Mouse (Mus musculus): Measurements from ENCODE around the gene Tnfsf9.

Tnfsf9 gene

DNA sequence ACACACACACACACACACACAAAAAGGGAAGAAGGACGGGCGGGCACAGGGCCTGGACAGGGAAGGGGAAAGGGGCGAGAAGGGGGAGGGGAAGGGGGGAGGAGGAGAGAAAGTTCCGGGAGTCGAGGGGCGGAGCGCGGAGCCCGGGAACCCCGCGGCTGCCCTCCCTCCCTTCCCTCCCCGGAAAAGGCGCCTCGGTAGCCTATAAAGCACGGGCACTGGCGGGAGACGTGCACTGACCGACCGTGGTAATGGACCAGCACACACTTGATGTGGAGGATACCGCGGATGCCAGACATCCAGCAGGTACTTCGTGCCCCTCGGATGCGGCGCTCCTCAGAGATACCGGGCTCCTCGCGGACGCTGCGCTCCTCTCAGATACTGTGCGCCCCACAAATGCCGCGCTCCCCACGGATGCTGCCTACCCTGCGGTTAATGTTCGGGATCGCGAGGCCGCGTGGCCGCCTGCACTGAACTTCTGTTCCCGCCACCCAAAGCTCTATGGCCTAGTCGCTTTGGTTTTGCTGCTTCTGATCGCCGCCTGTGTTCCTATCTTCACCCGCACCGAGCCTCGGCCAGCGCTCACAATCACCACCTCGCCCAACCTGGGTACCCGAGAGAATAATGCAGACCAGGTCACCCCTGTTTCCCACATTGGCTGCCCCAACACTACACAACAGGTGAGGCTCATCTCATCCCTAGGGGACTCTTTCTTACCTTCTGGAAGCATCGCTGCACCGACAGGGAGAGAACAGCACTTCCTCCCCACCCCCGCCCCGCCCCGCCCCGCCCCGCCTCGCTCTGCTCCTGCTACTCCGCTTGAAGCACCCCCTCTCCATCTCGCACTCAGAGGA is at the start of gene Tnfsf9:
TSS of gene Tnfsf9 (plus strand) at position 145 of the 854 bp plus-strand sequence.
- peak; percentile 66 for DNase-seq (ENCODE audit: low read depth, low spot score)

DNA sequence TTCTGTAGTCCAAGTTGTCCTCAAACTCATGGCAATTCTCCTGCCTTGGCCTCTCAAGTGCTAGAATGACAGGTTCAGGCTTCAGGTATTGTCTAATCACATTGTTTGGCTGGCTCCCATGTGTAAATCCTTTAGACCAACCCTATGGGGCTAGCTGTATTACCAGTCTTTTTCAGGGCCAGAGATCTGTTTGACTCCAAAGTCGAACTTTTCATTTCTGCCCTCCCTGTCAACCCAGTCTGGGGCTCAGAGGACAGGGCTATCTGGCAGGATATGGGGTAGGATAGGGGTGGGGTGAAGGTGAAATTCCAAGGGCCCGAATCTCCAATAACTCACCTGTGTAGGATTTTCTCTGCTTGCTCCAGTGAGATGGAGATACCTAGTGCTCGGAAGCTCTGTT is 48.9 kb upstream of the Tnfsf9 start:
- DNase-seq (ENCODE audit: low read depth, low spot score): no peak

DNA sequence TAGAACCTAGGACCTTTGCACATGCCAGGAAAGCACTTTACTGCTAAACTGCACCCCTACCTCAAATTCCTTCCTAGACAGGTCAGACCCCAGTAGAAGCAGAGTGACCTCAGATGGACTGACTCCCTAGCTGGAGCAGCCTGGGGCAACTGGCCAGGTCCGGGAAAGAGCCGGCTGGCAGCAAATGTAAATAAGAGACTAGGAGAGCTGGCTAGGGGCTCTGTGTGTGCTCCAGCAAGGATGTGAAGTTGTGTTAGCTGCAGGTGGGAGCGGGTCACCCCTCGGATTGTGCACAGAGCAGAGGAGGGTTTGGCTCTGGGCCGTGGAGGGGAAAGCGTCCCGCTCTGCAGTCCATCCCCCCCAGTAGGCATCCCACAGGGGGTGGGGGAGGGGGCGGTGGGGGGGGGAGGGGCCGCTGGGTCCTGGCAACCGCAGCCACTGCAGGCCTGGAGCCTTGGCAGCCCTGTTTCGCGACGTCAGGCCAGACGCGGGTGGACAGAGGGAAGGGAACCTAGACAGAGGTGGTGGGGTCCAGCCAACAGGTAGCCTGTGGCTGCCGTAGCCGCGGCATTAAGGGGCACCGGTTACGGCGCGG is 46.1 kb upstream of the Tnfsf9 start, which contains the start of gene Crb3:
TSS of gene Crb3 (plus strand) at position 215 of the 595 bp plus-strand sequence.
- DNase-seq (ENCODE audit: low read depth, low spot score): no peak

DNA sequence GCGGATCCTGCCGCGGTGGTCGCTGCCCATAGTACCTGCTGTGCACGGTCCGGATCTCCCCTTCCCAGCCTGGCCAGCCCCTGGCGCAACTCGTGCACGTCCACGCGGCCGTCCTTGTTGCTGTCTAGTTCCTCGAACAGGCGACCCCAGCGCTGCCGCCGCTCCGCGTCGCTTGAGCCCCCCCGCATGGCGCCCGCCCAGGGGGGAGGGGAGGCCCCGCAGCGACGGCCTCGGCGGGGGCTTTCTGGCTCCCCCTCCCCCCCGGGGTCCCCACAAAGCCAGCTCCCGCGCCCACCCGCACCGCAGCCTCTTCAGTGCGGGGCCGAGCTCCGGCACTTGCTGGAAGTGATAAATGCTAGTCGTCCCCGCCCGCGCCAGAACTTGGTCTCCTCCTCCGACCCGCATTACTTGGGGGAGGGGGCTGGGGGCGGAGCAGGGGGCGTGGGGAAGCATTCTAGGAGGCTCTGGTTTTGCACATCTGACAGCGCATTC is 45.6 kb upstream of the Tnfsf9 start, which contains the start of gene Slc25a23:
TSS of gene Slc25a23 (minus strand) at position 378 of the 492 bp plus-strand sequence.
- DNase-seq (ENCODE audit: low read depth, low spot score): peak; percentile 72

DNA sequence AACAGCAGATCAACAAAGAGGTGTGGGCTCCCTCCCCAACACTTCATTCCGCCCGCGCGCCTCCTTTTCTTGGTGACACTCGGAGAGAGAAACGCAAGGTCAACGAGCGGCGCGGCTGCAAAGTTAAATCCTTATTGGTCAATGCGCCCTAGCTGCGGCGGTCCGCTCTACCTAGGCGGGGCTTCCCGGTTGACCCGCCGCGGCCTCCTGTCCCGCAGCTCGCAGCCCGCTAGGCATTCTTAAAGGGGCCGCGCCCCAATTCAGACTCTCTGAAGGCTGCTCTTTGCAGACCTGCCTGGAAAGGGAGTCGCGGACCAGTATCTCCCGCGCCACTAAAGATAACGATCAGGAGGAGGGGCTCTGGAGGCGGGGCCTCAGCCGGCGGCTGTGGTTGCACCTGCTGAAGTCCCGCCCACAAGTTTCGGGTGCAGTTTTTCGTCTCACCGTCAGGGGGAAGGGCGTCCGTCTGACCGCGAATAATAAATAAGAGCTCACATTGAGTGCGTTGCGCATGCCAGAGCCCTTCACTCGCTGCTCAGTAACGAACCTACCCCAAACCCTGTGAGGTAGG is 44.8 kb upstream of the Tnfsf9 start:
- DNase-seq (ENCODE audit: low read depth, low spot score): peak; percentile 97

DNA sequence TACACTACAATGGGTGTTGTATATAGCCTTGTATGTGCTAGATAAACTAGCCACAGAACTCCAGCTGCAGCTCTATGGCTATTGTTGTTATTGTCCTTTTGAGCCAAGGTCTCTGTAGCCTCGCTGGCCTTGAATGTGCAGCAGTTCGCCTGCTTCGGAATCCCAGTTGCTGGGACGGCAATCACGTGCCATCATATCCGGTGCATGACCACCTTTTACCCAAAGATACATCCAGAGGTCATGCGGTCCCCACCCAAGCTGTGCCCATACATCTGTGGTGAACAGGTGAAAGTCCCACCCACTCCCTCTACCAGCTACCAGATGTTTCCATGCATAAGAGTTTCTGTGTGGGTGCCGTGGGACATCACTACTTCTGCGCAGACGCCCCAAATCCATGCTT is 44.1 kb upstream of the Tnfsf9 start:
- DNase-seq (ENCODE audit: low read depth, low spot score): peak; percentile 76

DNA sequence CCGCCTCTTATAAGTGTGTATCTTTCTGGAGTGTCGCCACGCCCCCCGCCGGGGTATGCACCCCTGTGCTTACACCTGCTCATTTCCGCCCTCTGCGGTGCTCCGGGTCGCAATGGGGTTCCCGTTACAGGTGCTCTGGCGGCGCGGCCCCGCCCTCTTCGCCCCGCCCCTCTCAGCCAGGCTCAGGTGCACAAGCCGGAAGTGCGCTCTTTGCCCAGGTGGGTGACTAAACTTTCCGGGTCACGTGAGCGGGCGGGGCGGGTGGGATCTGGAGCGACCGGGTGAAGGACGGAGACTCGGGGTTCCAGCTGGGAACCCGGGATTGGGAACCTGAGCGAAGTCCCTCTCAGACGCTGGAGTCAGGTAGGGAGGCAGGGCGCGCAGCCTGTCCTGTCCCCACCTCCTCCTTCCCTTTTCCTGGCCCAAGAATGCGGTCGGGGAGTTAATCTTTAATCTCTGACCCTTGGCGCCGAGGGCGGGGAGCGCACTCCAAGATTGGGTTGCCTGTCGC is 43.1 kb upstream of the Tnfsf9 start:
- peak; percentile 75 for DNase-seq (ENCODE audit: low read depth, low spot score)

DNA sequence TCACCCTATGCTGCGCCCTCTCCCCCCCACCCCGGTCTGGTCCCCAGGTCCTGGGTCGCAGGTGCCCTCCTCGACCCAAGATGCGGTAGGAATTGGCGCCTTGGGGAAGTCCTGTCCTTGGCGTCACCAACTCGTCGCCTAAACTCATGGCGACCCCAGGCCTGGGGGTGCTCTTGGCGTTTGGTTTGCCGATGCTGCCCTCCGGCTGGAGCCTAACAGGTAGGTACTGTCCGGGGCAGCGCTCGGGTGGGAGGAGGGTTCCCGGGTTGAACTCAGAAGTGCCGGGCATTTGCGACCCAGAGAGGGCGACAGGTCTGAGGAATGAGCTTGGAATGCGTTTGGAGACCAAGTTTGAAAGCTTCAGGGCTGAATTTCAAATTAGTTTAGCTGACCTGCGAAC is 42.6 kb upstream of the Tnfsf9 start:
- peak; percentile 30 for DNase-seq (ENCODE audit: low read depth, low spot score)

DNA sequence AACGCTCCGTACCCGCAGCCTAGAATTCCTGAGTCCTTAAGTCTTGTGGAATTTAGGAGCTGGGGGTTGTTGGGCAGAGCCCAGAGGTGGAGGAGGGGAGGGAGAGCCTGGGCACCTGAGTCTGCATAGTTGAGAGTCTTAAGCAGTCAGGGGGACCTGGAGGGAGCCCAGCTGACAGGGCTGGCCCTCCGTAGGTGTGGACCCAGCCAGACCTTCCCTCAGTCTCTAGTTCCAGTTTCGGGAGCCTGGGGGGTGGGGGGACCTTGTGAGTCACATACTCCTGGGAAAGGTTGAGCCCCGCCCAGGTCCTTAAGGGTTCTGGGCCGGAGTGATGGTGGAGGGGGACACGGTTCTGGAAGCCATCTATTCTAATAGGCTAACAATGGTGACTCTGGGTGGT is 42.1 kb upstream of the Tnfsf9 start:
- DNase-seq (ENCODE audit: low read depth, low spot score): no peak

DNA sequence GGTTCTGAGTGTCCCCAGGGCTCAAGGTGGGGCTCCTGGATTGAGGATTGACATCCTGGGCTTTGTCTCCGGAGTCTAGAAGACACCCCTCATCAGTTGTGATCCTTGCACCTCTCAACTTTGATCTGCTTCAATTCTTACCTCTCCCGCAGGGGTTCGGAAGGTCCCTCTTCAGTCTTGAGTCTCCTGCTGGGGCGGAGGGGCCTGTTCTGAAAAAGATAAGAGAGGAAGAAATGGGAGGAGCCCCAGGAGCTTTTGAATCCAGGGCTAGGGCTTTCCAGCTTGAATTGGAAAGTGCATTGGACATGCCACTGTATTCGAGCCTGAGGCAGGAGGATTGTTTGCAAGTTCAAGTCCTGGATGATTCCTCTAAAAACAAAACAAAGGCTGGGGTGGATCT is 38.2 kb upstream of the Tnfsf9 start:
- no peak for DNase-seq (ENCODE audit: low read depth, low spot score)

DNA sequence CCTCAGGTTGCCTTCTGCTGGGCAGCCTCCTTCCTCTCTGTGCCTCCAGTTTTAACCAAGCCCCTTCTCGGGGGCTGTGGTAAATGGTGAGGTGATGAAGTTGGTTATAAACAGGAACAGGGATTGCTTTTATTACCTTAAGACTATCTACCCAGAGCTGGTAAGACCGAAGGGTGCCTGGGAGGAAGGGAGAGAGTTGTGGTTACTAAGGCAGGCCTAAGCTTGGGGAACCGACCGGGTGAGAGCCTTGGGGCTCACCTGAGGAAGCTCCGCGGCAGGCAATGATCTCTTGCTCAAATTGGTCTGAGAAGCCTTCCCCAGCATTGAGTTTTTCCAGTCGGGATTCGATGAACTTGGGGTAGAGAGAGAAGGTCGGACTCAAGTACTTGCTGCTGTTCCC is 34.9 kb upstream of the Tnfsf9 start:
- DNase-seq (ENCODE audit: low read depth, low spot score): no peak

DNA sequence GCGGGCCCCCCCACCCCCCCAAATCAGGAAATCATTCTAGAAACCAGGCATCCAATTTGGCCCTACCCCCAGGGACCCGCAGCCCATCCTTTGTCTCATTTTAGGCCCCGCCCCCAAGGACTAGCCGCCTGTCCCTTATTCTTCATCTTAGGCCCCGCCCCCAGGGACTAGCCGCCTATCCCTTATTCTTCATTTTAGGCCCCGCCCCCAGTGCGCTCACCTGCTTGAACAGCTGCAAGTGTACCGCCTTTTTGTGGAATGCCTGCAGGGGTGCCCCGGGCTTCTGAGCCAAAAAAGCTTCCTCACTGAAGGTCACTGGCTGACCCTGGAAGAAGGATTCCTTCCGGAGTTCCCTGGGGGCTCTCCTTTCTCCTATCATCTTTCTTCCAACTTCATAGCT is 34.4 kb upstream of the Tnfsf9 start:
- no peak for DNase-seq (ENCODE audit: low read depth, low spot score)

DNA sequence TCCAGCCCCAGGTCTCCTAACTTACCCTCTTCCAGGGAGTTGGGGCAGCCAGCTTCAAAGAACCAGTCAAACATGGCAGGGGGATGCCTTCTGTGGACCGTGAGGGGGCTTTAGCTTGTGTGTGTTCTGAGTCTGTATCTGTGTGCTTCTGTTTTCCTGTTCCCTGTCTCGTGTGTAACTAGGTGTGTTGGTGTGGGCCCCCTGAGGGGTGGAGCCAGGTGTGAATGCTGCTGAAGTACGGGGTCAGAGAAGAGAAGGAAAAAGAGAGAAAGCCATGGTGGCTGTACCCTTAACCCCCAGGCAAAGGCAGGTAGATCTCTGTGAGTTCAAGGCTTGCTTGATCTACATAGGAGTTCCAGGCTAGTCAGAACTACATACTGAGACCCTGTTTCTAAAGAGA is 28.2 kb upstream of the Tnfsf9 start:
- no peak for DNase-seq (ENCODE audit: low read depth, low spot score)

DNA sequence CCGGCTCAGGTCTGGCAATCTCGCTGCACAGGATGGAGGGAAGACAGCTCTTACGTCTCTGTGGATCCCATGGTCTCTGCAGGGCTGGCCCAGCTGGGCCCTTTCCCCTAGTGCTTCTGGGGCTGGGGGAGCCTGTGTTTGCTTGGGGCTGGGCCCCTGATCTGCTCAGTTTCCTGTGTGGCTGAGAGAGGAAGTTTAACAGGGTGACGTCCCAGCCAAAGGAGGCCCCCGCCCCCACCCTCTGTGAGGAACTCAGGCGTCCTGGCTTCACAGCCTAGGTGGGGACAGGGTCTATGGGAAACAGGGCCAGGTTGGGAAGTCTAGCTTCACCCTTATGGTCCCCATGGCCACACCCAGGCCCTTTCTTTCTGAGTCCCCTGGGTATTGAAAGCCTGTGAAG is 26.8 kb upstream of the Tnfsf9 start, which contains the start of gene Dennd1c:
TSS of gene Dennd1c (minus strand) at position 179 of the 400 bp plus-strand sequence.
- peak; percentile 86 for DNase-seq (ENCODE audit: low read depth, low spot score)

DNA sequence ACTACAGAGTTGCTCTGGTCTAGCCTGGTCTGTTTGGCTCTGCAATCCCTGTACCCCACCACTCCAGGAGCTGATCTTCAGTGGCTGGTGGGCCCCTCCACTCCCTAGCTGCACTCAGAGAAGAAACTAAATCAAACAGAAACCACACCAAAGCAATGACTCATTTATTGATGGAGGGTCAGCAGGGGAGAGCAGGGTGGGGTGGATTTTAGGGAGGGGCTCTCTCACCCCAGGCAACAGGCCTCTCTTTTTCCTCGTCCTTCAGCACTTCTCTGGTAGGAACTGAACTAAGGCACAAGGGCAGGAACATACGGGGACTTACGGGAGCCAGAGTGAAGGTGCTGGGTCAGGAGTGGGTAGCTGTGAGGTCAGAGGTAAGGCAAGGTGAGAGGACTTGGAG is 25.2 kb upstream of the Tnfsf9 start:
- DNase-seq (ENCODE audit: low read depth, low spot score): peak; percentile 36

DNA sequence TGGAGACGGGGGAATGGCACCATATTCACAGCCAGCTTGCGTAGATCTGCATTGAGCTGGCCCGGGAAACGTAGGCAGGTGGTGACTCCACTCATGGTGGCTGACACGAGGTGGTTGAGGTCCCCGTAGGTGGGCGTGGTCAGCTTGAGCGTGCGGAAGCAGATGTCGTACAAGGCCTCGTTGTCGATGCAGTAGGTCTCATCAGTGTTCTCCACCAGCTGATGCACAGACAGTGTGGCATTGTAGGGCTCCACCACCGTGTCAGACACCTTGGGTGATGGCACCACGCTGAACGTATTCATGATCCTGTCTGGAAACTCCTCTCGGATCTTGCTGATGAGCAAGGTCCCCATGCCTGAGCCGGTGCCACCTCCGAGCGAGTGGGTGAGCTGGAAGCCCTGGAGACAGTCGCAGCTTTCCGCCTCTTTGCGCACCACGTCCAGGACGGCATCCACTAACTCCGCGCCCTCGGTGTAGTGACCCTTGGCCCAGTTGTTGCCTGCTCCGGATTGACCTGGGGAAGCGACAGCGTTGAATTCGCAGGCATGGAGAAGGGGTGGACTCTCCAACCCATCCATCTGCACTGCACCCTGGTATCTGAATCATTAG is 23.8 kb upstream of the Tnfsf9 start:
- no peak for DNase-seq (ENCODE audit: low read depth, low spot score)

DNA sequence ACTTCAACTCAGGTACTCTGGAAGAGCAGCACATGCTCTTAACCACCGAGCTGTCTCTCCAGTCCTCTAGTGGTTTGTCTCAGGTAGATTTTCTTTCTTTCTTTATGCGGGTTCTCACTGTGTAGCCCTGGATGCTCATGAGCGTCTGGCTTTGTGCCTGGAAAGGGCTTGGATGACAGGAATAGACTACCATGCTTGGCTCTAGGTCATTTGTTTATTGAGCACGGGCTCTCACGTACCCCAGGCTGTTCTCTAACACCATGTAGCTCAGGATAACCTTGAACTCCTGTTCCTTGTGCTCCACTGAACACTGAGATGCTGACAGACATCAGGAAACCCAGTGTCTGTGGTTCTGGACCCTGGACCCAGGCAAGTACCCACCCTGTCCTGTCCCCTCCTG is 22.6 kb upstream of the Tnfsf9 start:
- DNase-seq (ENCODE audit: low read depth, low spot score): no peak

DNA sequence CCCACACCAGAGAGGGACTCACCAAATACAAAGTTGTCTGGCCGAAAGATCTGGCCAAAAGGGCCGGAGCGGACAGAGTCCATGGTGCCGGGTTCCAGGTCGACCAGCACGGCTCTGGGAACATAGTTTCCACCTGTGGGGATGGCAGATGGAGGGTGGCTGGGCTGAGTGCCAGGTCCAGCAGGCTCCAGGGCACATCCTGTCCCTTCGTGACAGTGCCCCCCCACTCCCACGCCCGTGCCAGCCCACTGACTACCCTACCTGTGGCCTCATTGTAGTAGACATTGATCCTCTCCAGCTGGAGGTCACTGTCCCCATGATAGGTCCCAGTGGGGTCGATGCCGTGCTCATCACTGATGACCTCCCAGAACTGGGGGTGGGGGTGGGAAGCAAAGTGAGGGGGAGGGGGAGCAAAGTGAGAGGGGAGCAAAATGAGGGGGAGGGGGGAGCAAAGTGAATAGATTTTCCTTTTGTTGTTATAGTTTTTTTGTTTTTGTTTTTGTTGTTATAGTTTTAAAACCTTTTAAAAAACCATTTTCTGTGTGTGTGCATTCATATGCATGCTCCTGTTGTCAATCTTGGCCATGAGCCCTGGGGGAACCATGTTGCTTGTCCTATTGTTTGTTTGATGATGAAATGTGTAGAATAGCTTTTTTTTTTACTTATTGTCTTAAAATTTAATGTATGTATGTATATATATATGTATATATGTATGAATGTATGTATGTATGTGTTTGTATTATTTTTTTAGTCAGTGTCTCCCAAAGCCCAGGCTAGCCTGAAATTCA is 19.0 kb upstream of the Tnfsf9 start:
- no peak for DNase-seq (ENCODE audit: low read depth, low spot score)

DNA sequence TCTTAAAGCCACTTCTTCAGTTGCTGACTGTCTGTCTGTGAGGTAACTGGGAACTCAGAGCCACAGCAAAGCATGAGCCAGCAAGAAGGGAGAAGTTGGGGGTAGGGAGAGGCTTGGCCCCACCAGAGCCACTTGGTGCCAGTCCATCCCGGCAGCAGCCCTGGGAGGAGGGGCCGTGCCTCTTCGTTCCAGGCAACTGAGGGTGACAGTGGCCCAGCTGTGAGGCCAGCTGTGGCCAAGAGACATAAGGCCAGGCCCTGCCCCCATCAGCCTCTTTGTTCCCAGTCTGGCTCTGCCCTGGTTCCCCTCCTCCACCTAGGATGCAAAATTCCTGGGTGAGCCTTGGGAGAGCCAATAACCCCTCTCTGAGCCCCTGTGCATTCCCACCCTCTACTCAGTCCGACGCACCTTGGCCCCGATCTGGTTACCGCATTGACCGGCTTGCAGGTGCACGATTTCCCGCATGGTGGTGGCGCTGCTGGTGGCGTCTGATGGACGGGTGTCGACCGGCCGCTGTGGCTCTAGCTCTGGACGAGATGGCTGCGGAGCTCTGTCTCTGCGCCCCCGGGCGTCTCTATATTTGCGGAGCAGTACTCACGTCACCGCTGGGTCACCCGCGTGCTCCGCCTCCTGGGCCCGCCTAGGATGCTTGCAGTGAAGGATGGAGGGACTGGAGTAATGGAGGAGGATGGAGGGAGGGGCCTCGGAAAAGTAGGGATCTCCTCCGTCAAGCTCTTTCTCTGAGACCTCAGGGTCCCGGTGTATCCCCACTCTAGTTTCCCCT is 17.9 kb upstream of the Tnfsf9 start, which contains the start of gene Tubb4a:
TSS of gene Tubb4a (minus strand) at position 734 of the 784 bp plus-strand sequence.
- DNase-seq (ENCODE audit: low read depth, low spot score): no peak

DNA sequence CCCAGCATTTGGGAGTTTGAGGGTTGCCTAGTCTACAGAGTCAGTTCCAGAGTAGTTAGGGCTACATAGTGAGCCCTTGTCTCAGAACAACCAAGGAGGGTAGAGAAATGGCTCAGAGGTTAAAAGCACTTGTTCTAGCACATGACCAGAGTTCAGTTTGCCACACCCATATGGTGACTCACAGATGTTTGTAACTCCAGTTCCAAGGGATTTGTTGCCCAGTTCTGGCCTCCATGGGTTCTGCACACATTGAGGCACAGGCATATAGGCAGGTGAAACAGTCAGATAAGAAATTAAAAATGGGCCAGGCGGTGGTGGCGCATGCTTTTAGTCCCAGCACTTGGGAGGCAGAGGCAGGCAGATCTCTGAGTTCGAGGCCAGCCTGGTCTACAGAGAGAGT is 10.9 kb upstream of the Tnfsf9 start:
- DNase-seq (ENCODE audit: low read depth, low spot score): no peak

Data from CD4-positive helper T cell, adult 2 months (primary cell).